Mouse (Mus musculus) cerebellum, adult 9-10 months (tissue): ENCODE data around the gene Rras2.
A peak's percentile ranks its signal among the peaks of the same experiment; 100 is the strongest.

ENCODE experiments used
- DNase-seq: peaks from one replicate; pipeline ENCODE4 v3.0.0; 2022

The Rras2 gene

DNA sequence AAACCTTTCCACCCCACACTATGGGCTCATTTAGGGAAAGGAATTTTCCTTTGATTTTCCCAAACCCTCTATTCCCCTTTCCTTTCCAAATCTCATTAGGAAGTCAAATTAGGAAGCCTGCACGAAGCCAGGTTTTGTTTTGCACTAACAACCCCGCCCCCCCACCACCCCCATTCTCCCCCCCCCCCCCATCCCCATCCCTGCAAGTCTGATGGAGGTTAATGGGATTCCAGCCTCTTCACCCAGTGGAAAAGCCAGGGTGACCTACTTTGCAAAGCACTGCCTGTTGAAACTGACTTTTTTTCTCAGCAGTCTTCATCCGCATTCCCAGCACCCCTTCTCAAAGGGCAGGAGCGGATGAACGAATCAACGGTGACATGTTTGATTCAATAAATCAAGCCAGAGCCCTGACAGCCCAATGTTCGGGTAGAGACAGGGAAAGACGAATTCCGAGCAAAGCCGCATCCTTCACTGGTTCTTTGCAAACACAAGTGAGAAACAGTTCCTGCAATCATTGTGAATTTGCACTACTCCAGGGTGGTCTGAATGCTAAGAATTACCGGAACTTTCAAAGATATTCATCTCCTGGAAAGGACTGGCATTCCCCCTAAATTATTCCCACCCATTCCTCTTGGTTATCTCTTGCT is 97.4 kb downstream of the Rras2 start:
- peak; percentile 50 for DNase-seq

DNA sequence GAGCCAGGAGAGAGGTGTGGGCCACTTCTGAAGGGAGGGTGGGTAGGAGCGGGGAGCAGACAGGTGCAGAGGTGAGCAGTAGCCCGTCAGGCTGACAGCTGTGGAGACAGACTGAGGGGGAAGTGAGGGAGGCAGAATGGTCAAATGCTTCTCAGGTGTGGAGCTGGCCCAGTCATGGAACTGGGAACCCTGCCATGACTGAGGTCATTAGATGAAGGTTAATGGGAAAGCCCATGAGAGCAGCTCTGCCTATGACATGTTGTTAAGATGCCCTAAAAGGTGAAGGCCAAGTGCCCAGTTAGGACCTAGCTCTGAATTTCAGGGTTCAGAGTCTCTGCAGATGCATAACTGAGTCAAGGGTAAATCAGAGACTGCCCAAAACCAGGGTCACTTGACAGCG is 98.7 kb downstream of the Rras2 start:
- peak; percentile 59 for DNase-seq

DNA sequence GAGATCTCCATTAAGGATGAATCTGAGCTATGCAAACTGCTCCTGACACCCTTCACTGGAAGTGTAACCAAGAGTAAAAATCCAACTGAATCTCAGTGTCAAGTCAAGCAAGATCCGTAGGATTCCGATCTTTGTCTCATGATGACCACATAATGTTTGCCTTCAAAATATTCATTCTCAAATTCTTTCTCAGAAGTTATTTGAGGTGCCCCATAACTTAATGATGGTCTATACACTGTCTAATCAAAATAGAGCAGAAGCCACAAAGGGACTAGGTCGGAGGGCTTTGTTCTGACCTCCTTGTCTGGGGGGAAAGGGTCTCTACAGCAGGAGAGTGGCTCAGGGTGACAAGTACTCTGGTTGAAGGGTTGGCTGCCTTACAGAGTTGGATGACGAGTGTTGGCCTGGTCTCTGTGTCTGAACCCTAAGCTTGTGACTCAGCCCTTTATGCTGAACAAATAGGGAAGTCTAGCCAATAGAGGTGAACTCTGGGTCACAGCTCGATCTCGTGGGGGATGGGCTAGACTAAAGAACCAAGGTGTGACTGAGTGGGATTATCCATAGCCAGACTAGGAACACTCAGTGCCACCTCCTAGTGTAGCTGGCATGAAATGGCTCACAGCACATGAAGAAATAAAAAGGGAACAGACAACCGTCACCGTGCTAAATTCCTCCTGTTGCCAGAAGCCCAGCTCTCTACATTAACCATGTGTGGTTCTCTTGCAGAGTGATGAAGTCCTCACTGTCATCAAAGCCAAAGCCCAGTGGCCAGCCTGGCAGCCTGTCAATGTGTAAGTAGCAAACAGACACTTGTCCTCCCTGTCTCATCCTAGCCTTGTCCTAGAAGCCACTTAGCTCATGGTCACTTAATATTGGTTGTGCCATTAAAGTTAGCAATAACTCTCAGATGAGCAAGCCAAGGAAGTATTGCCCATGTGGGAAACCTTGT is 101.3 kb downstream of the Rras2 start:
- DNase-seq: no peak

- no peak for DNase-seq
These were observed 105.7 kb downstream of the Rras2 start for GRCm38 (mm10) chr7:114011726-114012443.

DNA sequence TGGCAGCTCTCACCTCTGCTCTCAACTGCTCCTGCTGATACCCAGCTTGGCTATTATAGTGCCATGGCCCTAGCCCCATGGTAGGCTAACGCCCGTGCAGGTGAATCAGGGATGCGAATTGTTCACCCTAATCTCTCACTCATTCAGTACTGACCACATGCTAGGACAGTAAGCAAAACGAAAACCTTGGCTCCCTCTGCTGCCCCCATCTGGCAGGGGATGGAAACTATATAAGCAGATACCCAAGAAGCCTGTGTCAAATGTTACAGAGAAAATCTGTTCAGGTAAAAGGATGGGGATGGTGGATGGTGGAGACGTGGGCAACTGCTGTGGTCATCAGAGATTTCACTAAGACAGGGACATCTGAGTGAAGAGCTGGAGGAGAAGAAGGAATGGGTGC is 110.0 kb downstream of the Rras2 start:
- peak; percentile 36 for DNase-seq

DNA sequence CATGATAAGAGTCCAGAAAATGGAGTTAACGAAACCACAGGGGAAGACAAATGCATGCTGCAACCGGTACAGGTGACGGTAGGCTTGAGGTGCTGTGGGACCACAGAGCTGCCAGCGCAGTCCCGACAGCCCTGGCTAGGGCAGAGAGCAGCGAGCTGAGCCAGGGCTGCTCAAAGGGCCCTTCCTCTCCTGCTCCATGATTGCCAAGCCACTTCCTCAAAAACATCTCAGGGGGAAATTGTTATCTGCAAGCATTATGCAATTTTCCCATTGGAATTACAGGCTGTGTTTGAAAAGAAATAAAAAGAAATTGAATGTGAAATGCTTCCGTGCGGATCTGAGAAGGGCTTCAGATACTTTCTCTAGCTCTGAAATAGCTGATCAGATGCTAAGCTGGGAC is 111.1 kb downstream of the Rras2 start:
- no peak for DNase-seq

DNA sequence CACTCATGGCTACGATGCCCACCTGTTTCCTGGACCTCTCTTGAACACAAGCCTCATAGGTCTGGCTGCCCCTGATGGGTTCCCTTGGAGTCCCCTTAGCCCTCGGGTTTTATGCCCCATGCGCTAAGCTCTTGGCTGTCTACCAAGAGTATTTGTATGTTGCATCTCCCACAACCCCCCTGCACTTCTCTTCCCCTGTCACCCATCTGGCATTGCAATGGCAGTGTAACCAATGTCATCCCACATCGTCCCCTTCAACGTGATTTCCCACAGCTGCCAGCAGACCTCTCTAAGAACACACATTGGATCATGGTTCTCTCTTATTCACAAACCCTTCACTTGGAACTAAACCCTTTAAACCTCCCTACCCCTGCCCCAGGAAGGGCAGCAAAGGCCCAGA is 112.1 kb downstream of the Rras2 start:
- no peak for DNase-seq

DNA sequence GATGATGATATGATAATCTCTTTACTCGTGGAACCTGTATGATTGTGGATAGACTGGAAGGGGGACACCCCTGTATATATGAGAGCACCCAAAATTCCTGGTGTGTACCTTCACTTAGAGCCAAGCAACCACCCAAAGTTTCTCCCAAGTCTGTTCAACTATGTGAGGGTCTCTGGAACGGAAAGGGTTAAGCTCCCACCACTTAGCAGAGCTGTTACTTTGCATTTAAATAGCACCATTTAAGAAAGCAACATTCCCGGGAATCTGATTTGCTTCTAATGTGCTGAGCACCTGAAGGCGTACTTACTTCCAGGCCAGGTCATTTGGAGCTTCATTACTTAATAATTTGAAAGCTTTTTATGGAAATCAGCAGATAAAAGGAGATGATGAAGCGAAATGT is 113.4 kb downstream of the Rras2 start:
- no peak for DNase-seq

DNA sequence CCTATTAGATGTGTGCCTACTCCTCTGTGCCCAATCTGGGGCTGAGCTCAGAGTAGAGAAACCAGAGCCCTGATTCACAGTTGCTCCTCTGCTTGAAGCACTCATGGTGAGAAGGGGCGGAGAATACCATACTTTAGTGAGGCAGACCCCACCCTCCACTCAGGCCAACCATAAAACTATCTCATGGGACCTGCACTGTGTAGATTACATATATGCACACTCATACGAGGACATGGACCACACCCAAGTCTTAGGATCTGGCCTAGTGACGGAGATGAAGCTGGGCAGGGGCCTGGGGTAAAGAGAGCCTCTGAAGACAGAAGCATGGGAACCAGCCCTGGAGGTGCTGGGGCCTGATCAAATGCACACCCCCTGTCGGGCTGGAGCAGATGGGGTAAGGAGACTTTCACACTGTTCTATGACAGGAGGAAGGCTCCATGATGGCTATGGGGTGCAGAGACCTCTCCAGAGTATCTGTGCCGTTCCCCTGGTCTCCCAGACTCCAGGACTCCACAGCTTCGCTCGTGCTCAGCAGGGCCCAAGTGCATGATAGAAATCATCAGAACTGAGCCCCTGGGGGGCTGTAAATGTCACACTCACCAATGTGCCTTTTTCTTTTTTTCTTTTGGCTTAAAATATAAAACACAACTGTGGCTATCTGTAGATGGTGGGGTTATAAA is 119.8 kb downstream of the Rras2 start:
- DNase-seq: no peak
